Comparison of ENCODE assay signal across 9 mouse cellular contexts in the genomic region with DNA sequence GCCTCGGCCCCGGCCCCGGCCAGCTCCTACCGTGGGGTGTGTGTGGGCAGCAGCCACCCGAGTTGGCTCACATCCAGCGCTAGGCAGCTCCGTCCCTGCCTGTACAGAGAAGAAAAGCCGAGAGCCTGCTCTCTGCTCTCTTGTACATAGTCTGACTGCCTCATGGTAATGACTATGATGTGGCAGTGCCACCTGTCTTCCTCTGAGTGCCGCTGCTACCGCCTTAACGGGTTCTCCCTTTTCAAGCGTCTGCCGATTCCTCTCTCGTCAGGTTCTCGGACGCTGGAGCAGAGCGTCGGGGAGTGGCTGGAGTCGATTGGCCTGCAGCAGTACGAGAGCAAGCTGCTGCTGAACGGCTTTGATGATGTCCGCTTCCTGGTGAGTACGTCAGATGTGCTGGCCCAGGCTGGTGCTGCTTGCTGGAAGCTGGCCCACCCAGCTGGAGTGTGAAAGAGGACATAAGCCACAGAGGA. TPM values are rescaled to one million over a fixed set of nuclear protein-coding genes. Genes with fewer than 3 reads are reported as not detected.
DNase-seq lines count a peak whose midpoint lies in the region; ATAC-seq lines count a peak whose summit lies in the region.
"Had no signal": no experiment of that assay in that cellular context is flagged by ENCODE, and none has a peak within 500 bp of the region (broad histone marks: within the 10 kb centered on the region; RNA-seq: fewer than 3 reads in every experiment).

No protein-coding gene starts in this region.

- 0 out of 2 replicates have a peak overlapping the region, but pooled peaks have one; percentile 1 for H3K9ac ChIP-seq in kidney, embryonic 16.5 days (replicated peaks; ENCODE audit: low read length)
- no peak overlapping the region for H3K9ac ChIP-seq in embryonic facial prominence, embryonic 12.5 days
- peak overlapping the region; percentile 70 for H3K9ac ChIP-seq in hindbrain, embryonic 16.5 days (ENCODE audit: low read depth, low read length)
- H3K9ac ChIP-seq in lung, embryonic 16.5 days (ENCODE audit: low read length): peak overlapping the region; percentile 55

- H3K4me2 ChIP-seq in kidney, embryonic 16.5 days (replicated peaks; ENCODE audit: low read depth, low read length): no peak overlapping the region
- no peak overlapping the region for H3K4me2 ChIP-seq in embryonic facial prominence, embryonic 12.5 days (replicated peaks)
- peak overlapping the region; percentile 63 for H3K4me2 ChIP-seq in hindbrain, embryonic 16.5 days (ENCODE audit: low read length)
- H3K4me2 ChIP-seq in lung, embryonic 16.5 days (ENCODE audit: low read depth, low read length): peak overlapping the region; percentile 26; the same call in 1 of the 2 replicates

- DNase-seq in kidney, postnatal 25 days: no peak
- DNase-seq in right cerebral cortex, postnatal 36 days (ENCODE audit: low spot score in 2 of 2): peak; percentile 40 to 50
- no peak for DNase-seq in spleen, postnatal 10 days (ENCODE audit: low spot score in 2 of 2)
- DNase-seq in urinary bladder, postnatal 4 days (ENCODE audit: low spot score in 2 of 2): no peak

- ATAC-seq in kidney, embryonic 16.5 days (ENCODE audit: low FRiP score, low TSS enrichment): 0 out of 2 replicates have a peak, but pooled peaks have one; percentile 36
- ATAC-seq in embryonic facial prominence, embryonic 12.5 days (ENCODE audit: insufficient number of reproducible peaks, insufficient read depth, low FRiP score, low TSS enrichment): peak; percentile 38
- peak; percentile 83 for ATAC-seq in hindbrain, embryonic 16.5 days
- ATAC-seq in lung, embryonic 16.5 days (ENCODE audit: low read depth): peak; percentile 82
- ATAC-seq: Patski had no signal

- H3K4me1 ChIP-seq in kidney, embryonic 16.5 days (ENCODE audit: insufficient read depth, low read length): 0 out of 2 replicates have a peak, but pooled peaks cover 5% of the 10 kb centered on the region
- H3K4me1 ChIP-seq in embryonic facial prominence, embryonic 12.5 days: peaks cover 20% of the 10 kb centered on the region
- H3K4me1 ChIP-seq in hindbrain, embryonic 16.5 days (ENCODE audit: control insufficient read depth, insufficient read depth, low read depth, low read length): peaks cover 40% of the 10 kb centered on the region
- H3K4me1 ChIP-seq in lung, embryonic 16.5 days (replicated peaks; ENCODE audit: control insufficient read depth, insufficient read depth, low read length): peaks cover 16% of the 10 kb centered on the region

- 52% methylated on average over 23 of the region's 23 CpGs for WGBS in kidney, embryonic 16.5 days
- WGBS in embryonic facial prominence, embryonic 12.5 days: 70% methylated on average over 23 of the region's 23 CpGs
- 18% methylated on average over 22 of the region's 23 CpGs for WGBS in hindbrain, embryonic 16.5 days
- 23% methylated on average over 23 of the region's 23 CpGs for WGBS in lung, embryonic 16.5 days

- no peaks in the 10 kb centered on the region for H3K27me3 ChIP-seq in kidney, embryonic 16.5 days (ENCODE audit: insufficient read depth, low read length)
- no peaks in the 10 kb centered on the region for H3K27me3 ChIP-seq in embryonic facial prominence, embryonic 12.5 days
- H3K27me3 ChIP-seq in hindbrain, embryonic 16.5 days (replicated peaks; ENCODE audit: control insufficient read depth, insufficient read depth, low read length): no peaks in the 10 kb centered on the region
- H3K27me3 ChIP-seq in lung, embryonic 16.5 days (ENCODE audit: control insufficient read depth, insufficient read depth, low read depth, low read length): no peaks in the 10 kb centered on the region
- H3K27me3 ChIP-seq: Patski had no signal

- H3K4me3 ChIP-seq in kidney, embryonic 16.5 days (ENCODE audit: low read length): no peak overlapping the region
- no peak overlapping the region for H3K4me3 ChIP-seq in embryonic facial prominence, embryonic 12.5 days
- peak overlapping the region; percentile 40 for H3K4me3 ChIP-seq in hindbrain, embryonic 16.5 days (ENCODE audit: low read length)
- no peak overlapping the region for H3K4me3 ChIP-seq in lung, embryonic 16.5 days (ENCODE audit: low read length)

- no peaks in the 10 kb centered on the region for H3K9me3 ChIP-seq in kidney, embryonic 16.5 days (ENCODE audit: low read length)
- H3K9me3 ChIP-seq in embryonic facial prominence, embryonic 12.5 days: no peaks in the 10 kb centered on the region
- no peaks in the 10 kb centered on the region for H3K9me3 ChIP-seq in hindbrain, embryonic 16.5 days (ENCODE audit: control insufficient read depth, low read length)
- H3K9me3 ChIP-seq in lung, embryonic 16.5 days (ENCODE audit: control insufficient read depth, low read length): no peaks in the 10 kb centered on the region

- no peak overlapping the region for H3K27ac ChIP-seq in kidney, embryonic 16.5 days (ENCODE audit: low read length)
- H3K27ac ChIP-seq in embryonic facial prominence, embryonic 12.5 days: no peak overlapping the region
- peak overlapping the region; percentile 83 for H3K27ac ChIP-seq in hindbrain, embryonic 16.5 days (ENCODE audit: low read depth, low read length)
- H3K27ac ChIP-seq in lung, embryonic 16.5 days (ENCODE audit: low read length): peak overlapping the region; percentile 80

- peaks cover 5% of the 10 kb centered on the region; the same call in 1 of the 2 replicates for H3K36me3 ChIP-seq in kidney, embryonic 16.5 days (ENCODE audit: insufficient read depth, low read length)
- H3K36me3 ChIP-seq in embryonic facial prominence, embryonic 12.5 days: peaks cover 26% of the 10 kb centered on the region
- no peaks in the 10 kb centered on the region for H3K36me3 ChIP-seq in hindbrain, embryonic 16.5 days (ENCODE audit: control insufficient read depth, insufficient read depth, low read length)
- peaks cover 2% of the 10 kb centered on the region; the same call in 1 of the 2 replicates for H3K36me3 ChIP-seq in lung, embryonic 16.5 days (ENCODE audit: control insufficient read depth, insufficient read depth, low read length)

RNA-seq across cellular contexts. Expression of gene Tcp11, which starts 38.1 kb away (rescaled TPM):
- polyA plus RNA-seq in kidney, embryonic 16.5 days (2015; fragmentation: Nextera tagmentation; extraction: Ambion mirVana): 6.4 and 7.6 TPM in 2 replicates
- 1.7 and 1.9 TPM in 2 replicates for polyA plus RNA-seq in embryonic facial prominence, embryonic 12.5 days (2016; fragmentation: Nextera tagmentation; extraction: Ambion mirVana)
- 1.4 and 1.6 TPM in 2 replicates for polyA plus RNA-seq in hindbrain, embryonic 16.5 days (2015; fragmentation: Nextera tagmentation; extraction: Ambion mirVana)
- polyA plus RNA-seq in lung, embryonic 16.5 days (2015; fragmentation: Nextera tagmentation; extraction: Ambion mirVana): 5.2 and 5.5 TPM in 2 replicates

Comparison
In these comparisons a context has a peak if more than half of its experiments do, and no peak if none do; other contexts are left out.
1. H3K27ac ChIP-seq: peak in hindbrain, embryonic 16.5 days (single experiment) and lung, embryonic 16.5 days (single experiment); none in kidney, embryonic 16.5 days (single experiment) and embryonic facial prominence, embryonic 12.5 days (single experiment).
2. H3K4me2 ChIP-seq: peak in hindbrain, embryonic 16.5 days (single experiment) and lung, embryonic 16.5 days (single experiment); none in kidney, embryonic 16.5 days (single experiment) and embryonic facial prominence, embryonic 12.5 days (single experiment).
3. DNase-seq: peak in right cerebral cortex, postnatal 36 days (2 of 2); none in kidney, postnatal 25 days (0 of 2), spleen, postnatal 10 days (0 of 2) and urinary bladder, postnatal 4 days (0 of 2).
4. Peak in every context shown above with its lines, with median percentiles within 50 percentile points of each other: ATAC-seq.